Mouse (Mus musculus) embryonic facial prominence, embryonic 14.5 days (tissue): ENCODE measurements around the gene Igfl3. TPM values are rescaled to one million over a fixed set of nuclear protein-coding genes. Genes with fewer than 3 reads are reported as not detected.
A peak's percentile ranks its signal among the peaks of the same experiment; 100 is the strongest.

Experiments
- ATAC-seq: fragments of 200-750 bp; cut with Nextera tagmentation; 2 replicates; pipeline ENCODE4 v1.8.0; 2017; ENCODE audit warnings: low read depth, moderate number of reproducible peaks, moderate TSS enrichment
- DNase-seq: peaks from one replicate; pipeline ENCODE4 v3.0.0-alpha.2; 2015; ENCODE audit warnings: low spot score
- H3K27ac ChIP-seq: fragments of 300-500 bp; sonication (generic); replicated peaks from 2 replicates; pipeline ENCODE4 v1.5.1; 2014; ENCODE audit warnings: low read depth, mild to moderate bottlenecking, low read length, moderate library complexity
- H3K27me3 ChIP-seq: fragments of 300-500 bp; sonication (generic); replicated peaks from 2 replicates; pipeline ENCODE4 v1.6.1; 2014; ENCODE audit warnings: low read length; ENCODE audit not compliant: control insufficient read depth, insufficient read depth
- H3K36me3 ChIP-seq: fragments of 300-500 bp; sonication (generic); 2 replicates; pipeline ENCODE4 v1.6.1; 2014; ENCODE audit warnings: low read length, mixed read lengths; ENCODE audit not compliant: control insufficient read depth, insufficient read depth
- H3K4me1 ChIP-seq: fragments of 300-500 bp; sonication (generic); 2 replicates; pipeline ENCODE4 v1.6.1; 2014; ENCODE audit warnings: antibody characterized with exemption, low read length; ENCODE audit not compliant: control insufficient read depth, insufficient read depth
- H3K4me2 ChIP-seq: fragments of 300-500 bp; sonication (generic); 2 replicates; pipeline ENCODE4 v1.6.1; 2014; ENCODE audit warnings: low read depth, mild to moderate bottlenecking, low read length, moderate library complexity, mixed read lengths
- H3K4me3 ChIP-seq: fragments of 300-500 bp; sonication (generic); 2 replicates; pipeline ENCODE4 v1.5.1; 2014; ENCODE audit warnings: low read depth, mild to moderate bottlenecking, low read length
- H3K9ac ChIP-seq: fragments of 300-500 bp; sonication (generic); 2 replicates; pipeline ENCODE4 v1.6.1; 2014; ENCODE audit warnings: low read depth, mild to moderate bottlenecking, low read length, moderate library complexity, mixed read lengths
- H3K9me3 ChIP-seq: fragments of 300-500 bp; sonication (generic); 2 replicates; pipeline ENCODE4 v1.6.1; 2016; ENCODE audit warnings: low read length; ENCODE audit not compliant: control insufficient read depth
- WGBS: fragments of 180-500 bp; shearing (Covaris S2); extraction: QIAGEN DNeasy Blood & Tissue Kit; methylation state at CpG from one replicate; pipeline ENCODE4 v1.1.7; 2014; 5-methylcytosine and 5-hydroxymethylcytosine counted together
- polyA plus RNA-seq: library from polyadenylated mRNA; unstranded; fragments of >200 nt; fragmentation: Nextera tagmentation; extraction: Ambion mirVana; gene quantifications from 2 replicates; pipeline ENCODE4 v1.2.1, GENCODE M21; 2014

Gene Igfl3
- not detected in 2 replicates for polyA plus RNA-seq

- DNase-seq (no peak), ATAC-seq (no peak)
- no peak within 1 kb of the TSS for H3K27ac ChIP-seq
- H3K4me3 ChIP-seq = no peak within 1 kb of the TSS
- H3K9ac ChIP-seq = no peak within 1 kb of the TSS
- no peaks in the 10 kb centered on the region for H3K4me1 ChIP-seq
- 0 out of 2 replicates have a peak, but pooled peaks cover 5% of the 10 kb centered on the region for H3K9me3 ChIP-seq
- no peaks in the 10 kb centered on the region for H3K27me3 ChIP-seq
- no peaks in the 10 kb centered on the region for H3K36me3 ChIP-seq
- H3K4me2 ChIP-seq = no peak within 1 kb of the TSS
These were observed at the start of gene Igfl3 for GRCm38 (mm10) chr7:18176194-18176593. TSS of gene Igfl3 (plus strand) at chr7:18176494.

- H3K4me3 ChIP-seq = no peak overlapping the region
- 9% methylated on average over 9 of the region's 9 CpGs for WGBS
- H3K4me1 ChIP-seq = no peaks in the 10 kb centered on the region
- H3K4me2 ChIP-seq = no peak overlapping the region
- ATAC-seq (no peak), DNase-seq (peak; percentile 8)
- H3K9ac ChIP-seq = no peak overlapping the region
- no peaks in the 10 kb centered on the region for H3K36me3 ChIP-seq
- H3K27me3 ChIP-seq = no peaks in the 10 kb centered on the region
- no peaks in the 10 kb centered on the region for H3K9me3 ChIP-seq
- no peak overlapping the region for H3K27ac ChIP-seq
These were observed 34.6 kb downstream of the Igfl3 start for GRCm38 (mm10) chr7:18210938-18211337.

- no peaks in the 10 kb centered on the region for H3K4me1 ChIP-seq
- ATAC-seq (no peak), DNase-seq (no peak)
- H3K36me3 ChIP-seq = no peaks in the 10 kb centered on the region
- H3K27me3 ChIP-seq = no peaks in the 10 kb centered on the region
- H3K9ac ChIP-seq = no peak overlapping the region
- H3K4me3 ChIP-seq = no peak overlapping the region
- no peak overlapping the region for H3K4me2 ChIP-seq
- 40% methylated on average over 1 of the region's 1 CpGs for WGBS
- H3K9me3 ChIP-seq = 0 out of 2 replicates have a peak, but pooled peaks cover 3% of the 10 kb centered on the region
- H3K27ac ChIP-seq = no peak overlapping the region
These were observed 38.4 kb downstream of the Igfl3 start for GRCm38 (mm10) chr7:18214699-18215098.

Other genes with a start within 250 kb of the Igfl3 start
- gene Ceacam11, start 204.4 kb upstream of the Igfl3 start, polyA plus RNA-seq = not detected in 2 replicates
- not detected in 2 replicates for gene Ceacam13, start 166.6 kb upstream of the Igfl3 start, polyA plus RNA-seq
- not detected in 2 replicates for gene Ceacam12, start 110.6 kb upstream of the Igfl3 start, polyA plus RNA-seq
- gene Mill1, start 68.9 kb downstream of the Igfl3 start, polyA plus RNA-seq = 0.26 TPM in 1 of 2 replicates, not detected in the other
- gene Psg18, start 178.5 kb downstream of the Igfl3 start, polyA plus RNA-seq = not detected in 2 replicates